Mouse (Mus musculus): ENCODE results near the gene Gm45783.
"Not testable (repeated sequence)": the region's sequence is repeated elsewhere in the genome, so short reads cannot be mapped to it uniquely, and the experiment has no call there.

Gene Gm45783
- long read RNA-seq, experiment 1, partial matches to known transcripts: 0 of 3 reads
- long read RNA-seq, experiment 1, other reads (novel, unspliced or antisense): 3 of 3 reads
- long read RNA-seq, experiment 2, partial matches to known transcripts: 0 of 1 reads
- long read RNA-seq, experiment 2, other reads (novel, unspliced or antisense): 1 of 1 reads

DNA sequence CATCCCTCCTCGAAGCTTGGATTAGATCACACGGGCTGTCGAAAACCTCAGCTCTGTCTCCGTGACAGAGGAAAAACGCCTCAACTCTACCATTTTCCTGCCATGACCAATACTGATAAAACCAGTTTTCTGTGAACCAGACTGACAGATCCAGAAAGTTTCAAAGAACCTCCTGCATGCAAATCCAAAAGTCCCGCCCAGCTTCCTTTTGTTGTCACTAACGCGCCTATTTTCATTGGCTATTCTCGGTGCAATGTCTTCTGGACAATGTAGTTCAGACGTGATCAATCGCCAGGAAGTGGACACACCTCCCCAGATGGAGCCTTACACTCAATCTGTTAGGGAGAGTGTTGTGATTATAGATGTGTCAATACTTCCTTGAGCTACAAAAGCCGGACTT is at the start of gene Gm45783:
Gene Gm45783 (minus strand): TSS at position 143 of the 400 bp plus-strand sequence.
- intact Hi-C loops (cut with DNase I): not testable (repeated sequence)

DNA sequence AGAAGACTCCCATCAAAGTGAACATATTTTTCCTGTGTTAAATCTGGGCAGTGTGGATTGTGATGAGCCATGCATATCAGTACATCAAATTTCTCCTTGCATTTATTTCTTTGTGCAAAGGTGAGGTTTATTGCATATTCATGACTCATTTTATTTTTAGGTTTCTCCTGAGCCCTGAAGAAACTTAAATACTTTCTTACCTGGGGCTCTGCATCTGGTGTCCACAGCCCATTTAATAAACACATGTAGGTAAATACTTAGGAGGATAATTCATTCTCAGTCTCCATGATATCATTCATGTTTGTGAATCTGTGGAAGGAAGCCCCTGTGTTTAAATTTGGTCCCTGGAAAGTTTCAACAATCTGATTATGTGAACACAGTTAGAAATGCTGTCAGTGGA is 25.2 kb upstream of the Gm45783 start, which contains the start of gene Vmn2r31:
Gene Vmn2r31 (minus strand): TSS at position 101 of the 400 bp plus-strand sequence.
- intact Hi-C loops (cut with DNase I): not testable (repeated sequence)

DNA sequence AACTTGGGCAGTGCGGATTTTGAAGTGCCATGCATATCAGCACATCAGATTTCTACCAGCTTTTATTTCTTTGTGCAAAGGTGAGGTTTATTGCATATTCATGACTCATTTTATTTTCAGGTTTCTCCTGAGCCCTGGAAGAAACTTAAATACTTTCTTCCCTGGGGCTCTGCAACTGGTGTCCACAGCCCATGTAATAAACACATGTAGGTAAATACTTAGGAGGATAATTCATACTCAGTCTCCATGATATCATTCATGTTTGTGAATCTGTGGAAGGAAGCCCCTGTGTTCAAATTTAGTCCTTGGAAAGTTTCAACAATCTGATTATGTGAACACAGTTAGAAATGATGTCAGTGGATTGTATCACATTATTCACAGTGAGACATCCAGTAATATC is 36.9 kb downstream of the Gm45783 start, which contains the start of gene Vmn2r30:
Gene Vmn2r30 (minus strand): TSS at position 101 of the 400 bp plus-strand sequence.
- intact Hi-C loops (cut with DNase I): not testable (repeated sequence)

DNA sequence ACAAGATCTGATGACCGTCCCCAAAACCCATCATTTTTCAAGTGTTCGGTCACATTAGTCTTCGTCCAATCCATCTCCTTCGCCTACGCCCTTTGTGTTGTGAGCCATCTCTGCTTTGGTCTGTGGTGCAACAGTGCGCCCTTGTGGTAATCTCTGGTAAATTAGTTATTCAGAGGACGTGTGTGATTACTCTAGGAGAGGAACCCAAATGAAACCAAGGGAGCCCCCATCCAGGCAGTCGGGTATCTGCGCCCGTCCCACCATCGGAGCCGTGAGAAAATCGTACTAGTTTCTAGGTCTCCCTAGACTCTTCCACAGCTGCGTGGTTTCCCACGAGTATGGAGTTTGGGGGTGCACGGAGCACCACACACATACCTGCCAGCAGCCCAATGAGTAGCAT is 78.8 kb downstream of the Gm45783 start:
- intact Hi-C loops (cut with DNase I): no loop called here

Small RNAs within 50 kb of the gene (microRNA-seq; reads per million reads assigned to microRNA genes)
- 3.0 to 3.9 reads per million in 2 experiments for gene Mir5620

Measured in adrenal gland (tissue).